Mouse (Mus musculus): ENCODE data around the gene Tmprss9. TPM values are rescaled to one million over a fixed set of nuclear protein-coding genes. Genes with fewer than 3 reads are reported as not detected.
"Not testable (repeated sequence)": the region's sequence is repeated elsewhere in the genome, so short reads cannot be mapped to it uniquely, and the experiment has no call there.

Gene Tmprss9
- total and polyA plus RNA-seq, 2 experiments from 2014 or later = 0.11 to 0.27 TPM

- peak; percentile 24 for TF ChIP-seq CTCF (IDR thresholded peaks at IDR 0.05)
- ATAC-seq (ENCODE audit: low FRiP score) (peak; percentile 98), DNase-seq (ENCODE audit: low spot score) (peak; percentile 100)
These were observed 45.2 kb upstream of the Tmprss9 start, which contains the start of gene Oaz1 for GRCm38 (mm10) chr10:80826151-80827062. Oaz1 (plus strand) TSS chr10:80826656.

GRCm38 (mm10) chr10:80827063-80827869 lies 44.4 kb upstream of the Tmprss9 start:
- Histone ChIP-seq H3K4me2 (ENCODE audit: low read depth, low read length, poor library complexity, severe bottlenecking) (peak overlapping the region; percentile 98), H3K9me3 (ENCODE audit: low read length) (no peaks in the 10 kb centered on the region), H3K27me3 (ENCODE audit: insufficient read depth, low read length) (no peaks in the 10 kb centered on the region), H3K9ac (replicated peaks; ENCODE audit: low read length, poor library complexity, severe bottlenecking) (peak overlapping the region; percentile 88), H3K4me3 (ENCODE audit: low read depth, low read length) (peak overlapping the region; percentile 74), H3K27ac (ENCODE audit: low read depth, low read length) (peak overlapping the region; percentile 85), H3K4me1 (ENCODE audit: insufficient read depth, low read length) (peaks cover 6% of the 10 kb centered on the region; the same call in 1 of the 2 replicates), H3K36me3 (ENCODE audit: insufficient read depth, low read length) (peaks cover 14% of the 10 kb centered on the region)
- 9% methylated on average over 24 of the region's 29 CpGs for WGBS
- TF ChIP-seq CTCF (IDR thresholded peaks at IDR 0.05) = no peak
- ATAC-seq (ENCODE audit: low FRiP score) (no peak), DNase-seq (ENCODE audit: low spot score) (no peak)

More at GRCm38 (mm10) chr10:80826151-80827062, 45.2 kb upstream of the Tmprss9 start, which contains the start of gene Oaz1:
- no peaks in the 10 kb centered on the region for H3K27me3 ChIP-seq (ENCODE audit: insufficient read depth, low read length)
- H3K9ac ChIP-seq (replicated peaks; ENCODE audit: low read length, poor library complexity, severe bottlenecking) = peak within 1 kb of the TSS; percentile 88
- peaks cover 6% of the 10 kb centered on the region; the same call in 1 of the 2 replicates for H3K4me1 ChIP-seq (ENCODE audit: insufficient read depth, low read length)
- H3K36me3 ChIP-seq (ENCODE audit: insufficient read depth, low read length) = peaks cover 14% of the 10 kb centered on the region
- WGBS = under 1% methylated on average over 79 of the region's 82 CpGs
- H3K27ac ChIP-seq (ENCODE audit: low read depth, low read length) = peak within 1 kb of the TSS; percentile 85
- H3K9me3 ChIP-seq (ENCODE audit: low read length) = no peaks in the 10 kb centered on the region
- H3K4me2 ChIP-seq (ENCODE audit: low read depth, low read length, poor library complexity, severe bottlenecking) = peak within 1 kb of the TSS; percentile 98
- H3K4me3 ChIP-seq (ENCODE audit: low read depth, low read length) = peak within 1 kb of the TSS; percentile 74

GRCm38 (mm10) chr10:80827870-80828420 lies 43.7 kb upstream of the Tmprss9 start:
- H3K4me1 ChIP-seq (ENCODE audit: insufficient read depth, low read length) = peaks cover 6% of the 10 kb centered on the region; the same call in 1 of the 2 replicates
- ATAC-seq (ENCODE audit: low FRiP score) (no peak), DNase-seq (ENCODE audit: low spot score) (no peak)
- no peaks in the 10 kb centered on the region for H3K27me3 ChIP-seq (ENCODE audit: insufficient read depth, low read length)
- peak overlapping the region; percentile 88 for H3K9ac ChIP-seq (replicated peaks; ENCODE audit: low read length, poor library complexity, severe bottlenecking)
- TF ChIP-seq CTCF (IDR thresholded peaks at IDR 0.05) = no peak
- peaks cover 14% of the 10 kb centered on the region for H3K36me3 ChIP-seq (ENCODE audit: insufficient read depth, low read length)
- peak overlapping the region; percentile 74 for H3K4me3 ChIP-seq (ENCODE audit: low read depth, low read length)
- 81% methylated on average over 10 of the region's 10 CpGs for WGBS
- H3K4me2 ChIP-seq (ENCODE audit: low read depth, low read length, poor library complexity, severe bottlenecking) = peak overlapping the region; percentile 98
- H3K27ac ChIP-seq (ENCODE audit: low read depth, low read length) = no peak overlapping the region
- no peaks in the 10 kb centered on the region for H3K9me3 ChIP-seq (ENCODE audit: low read length)

GRCm38 (mm10) chr10:80828587-80828986 lies 43.1 kb upstream of the Tmprss9 start:
- WGBS = 87% methylated on average over 6 of the region's 9 CpGs
- peaks cover 17% of the 10 kb centered on the region for H3K36me3 ChIP-seq (ENCODE audit: insufficient read depth, low read length)
- H3K9ac ChIP-seq (replicated peaks; ENCODE audit: low read length, poor library complexity, severe bottlenecking); H3K4me1 ChIP-seq (ENCODE audit: insufficient read depth, low read length); ATAC-seq (ENCODE audit: low FRiP score); DNase-seq (ENCODE audit: low spot score); H3K27ac ChIP-seq (ENCODE audit: low read depth, low read length); H3K27me3 ChIP-seq (ENCODE audit: insufficient read depth, low read length); H3K9me3 ChIP-seq (ENCODE audit: low read length): not testable (repeated sequence)
- peak overlapping the region; percentile 74; the same call in 1 of the 2 replicates for H3K4me3 ChIP-seq (ENCODE audit: low read depth, low read length)
- peak overlapping the region; percentile 98 for H3K4me2 ChIP-seq (ENCODE audit: low read depth, low read length, poor library complexity, severe bottlenecking)

- 56% methylated on average over 1 of the region's 1 CpGs for WGBS
- TF ChIP-seq CTCF (IDR thresholded peaks at IDR 0.05) = no peak
- Histone ChIP-seq H3K9ac (replicated peaks; ENCODE audit: low read length, poor library complexity, severe bottlenecking) (no peak overlapping the region), H3K4me3 (ENCODE audit: low read depth, low read length) (no peak overlapping the region), H3K9me3 (ENCODE audit: low read length) (no peaks in the 10 kb centered on the region), H3K4me1 (ENCODE audit: insufficient read depth, low read length) (peaks cover 6% of the 10 kb centered on the region; the same call in 1 of the 2 replicates), H3K27me3 (ENCODE audit: insufficient read depth, low read length) (no peaks in the 10 kb centered on the region), H3K36me3 (ENCODE audit: insufficient read depth, low read length) (peaks cover 19% of the 10 kb centered on the region), H3K27ac (ENCODE audit: low read depth, low read length) (no peak overlapping the region), H3K4me2 (ENCODE audit: low read depth, low read length, poor library complexity, severe bottlenecking) (no peak overlapping the region)
- DNase-seq (ENCODE audit: low spot score) (no peak), ATAC-seq (ENCODE audit: low FRiP score) (no peak)
These were observed 42.0 kb upstream of the Tmprss9 start for GRCm38 (mm10) chr10:80829359-80830278.
